Mouse (Mus musculus): ENCODE results near the gene Gm37240. TPM values are rescaled to one million over a fixed set of nuclear protein-coding genes. Genes with fewer than 3 reads are reported as not detected.

Gene Gm37240
- polyA plus RNA-seq, 1 experiment from 2014 or later = 12.7 TPM

GRCm38 (mm10) chr3:84927168-84927794 lies 960.0 kb downstream of the Gm37240 start:
- Histone ChIP-seq H3K36me3 (no peaks in the 10 kb centered on the region), H3K27me3 (no peaks in the 10 kb centered on the region), H3K9ac (no peak overlapping the region), H3K4me2 (peak overlapping the region; percentile 6; the same call in 1 of the 2 replicates), H3K4me3 (no peak overlapping the region), H3K9me3 (replicated peaks) (no peaks in the 10 kb centered on the region), H3K27ac (no peak overlapping the region), H3K4me1 (replicated peaks) (peaks cover 9% of the 10 kb centered on the region)
- WGBS = 67% methylated on average over 8 of the region's 8 CpGs
- ATAC-seq (replicated peaks; ENCODE audit: insufficient number of reproducible peaks, insufficient read depth, low FRiP score, low read depth) = no peak

- H3K4me1 ChIP-seq (replicated peaks) = peaks cover 9% of the 10 kb centered on the region
- H3K27me3 ChIP-seq = no peaks in the 10 kb centered on the region
- peak overlapping the region; percentile 34 for H3K4me2 ChIP-seq
- no peak overlapping the region for H3K9ac ChIP-seq
- no peaks in the 10 kb centered on the region for H3K36me3 ChIP-seq
- ATAC-seq (replicated peaks; ENCODE audit: insufficient number of reproducible peaks, insufficient read depth, low FRiP score, low read depth) = no peak
- peak overlapping the region; percentile 24 for H3K4me3 ChIP-seq
- WGBS = 80% methylated on average over 5 of the region's 5 CpGs
- no peaks in the 10 kb centered on the region for H3K9me3 ChIP-seq (replicated peaks)
- peak overlapping the region; percentile 53; the same call in 1 of the 2 replicates for H3K27ac ChIP-seq
These were observed 961.2 kb downstream of the Gm37240 start for GRCm38 (mm10) chr3:84926140-84926539.

- H3K9ac ChIP-seq = no peak overlapping the region
- H3K4me3 ChIP-seq = peak overlapping the region; percentile 24
These were observed 962.1 kb downstream of the Gm37240 start for GRCm38 (mm10) chr3:84925229-84925628.

GRCm38 (mm10) chr3:84923670-84924069 lies 963.6 kb downstream of the Gm37240 start:
- Histone ChIP-seq H3K4me2 (no peak overlapping the region), H3K9me3 (replicated peaks) (no peaks in the 10 kb centered on the region), H3K27me3 (no peaks in the 10 kb centered on the region), H3K27ac (no peak overlapping the region), H3K4me1 (replicated peaks) (peaks cover 9% of the 10 kb centered on the region), H3K4me3 (no peak overlapping the region), H3K9ac (no peak overlapping the region), H3K36me3 (no peaks in the 10 kb centered on the region)
- 65% methylated on average over 1 of the region's 1 CpGs for WGBS
- ATAC-seq (replicated peaks; ENCODE audit: insufficient number of reproducible peaks, insufficient read depth, low FRiP score, low read depth) = no peak

More at GRCm38 (mm10) chr3:84925229-84925628, 962.1 kb downstream of the Gm37240 start:
- peak overlapping the region; percentile 53 for H3K27ac ChIP-seq
- ATAC-seq (replicated peaks; ENCODE audit: insufficient number of reproducible peaks, insufficient read depth, low FRiP score, low read depth) = no peak; the same call in 1 of the 2 replicates
- no peaks in the 10 kb centered on the region for H3K36me3 ChIP-seq
- 45% methylated on average over 4 of the region's 4 CpGs for WGBS
- H3K9me3 ChIP-seq (replicated peaks) = no peaks in the 10 kb centered on the region
- peak overlapping the region; percentile 34 for H3K4me2 ChIP-seq
- H3K4me1 ChIP-seq (replicated peaks) = peaks cover 9% of the 10 kb centered on the region
- no peaks in the 10 kb centered on the region for H3K27me3 ChIP-seq

- H3K27me3 ChIP-seq = no peaks in the 10 kb centered on the region
- H3K9me3 ChIP-seq (replicated peaks) = no peaks in the 10 kb centered on the region
- no peak for ATAC-seq (replicated peaks; ENCODE audit: insufficient number of reproducible peaks, insufficient read depth, low FRiP score, low read depth)
- no peak overlapping the region for H3K9ac ChIP-seq
- WGBS = 57% methylated on average over 1 of the region's 1 CpGs
- no peak overlapping the region for H3K4me3 ChIP-seq
- no peaks in the 10 kb centered on the region for H3K36me3 ChIP-seq
- peaks cover 9% of the 10 kb centered on the region for H3K4me1 ChIP-seq (replicated peaks)
- H3K4me2 ChIP-seq = no peak overlapping the region
- no peak overlapping the region for H3K27ac ChIP-seq
These were observed 964.1 kb downstream of the Gm37240 start for GRCm38 (mm10) chr3:84923256-84923655.

- no peak for ATAC-seq (replicated peaks; ENCODE audit: insufficient number of reproducible peaks, insufficient read depth, low FRiP score, low read depth)
- Histone ChIP-seq H3K4me3 (no peak overlapping the region), H3K9ac (no peak overlapping the region), H3K4me2 (no peak overlapping the region), H3K4me1 (replicated peaks) (peaks cover 9% of the 10 kb centered on the region), H3K27ac (no peak overlapping the region), H3K36me3 (no peaks in the 10 kb centered on the region), H3K27me3 (no peaks in the 10 kb centered on the region), H3K9me3 (replicated peaks) (no peaks in the 10 kb centered on the region)
- 68% methylated on average over 6 of the region's 6 CpGs for WGBS
These were observed 965.5 kb downstream of the Gm37240 start for GRCm38 (mm10) chr3:84921704-84922420.

GRCm38 (mm10) chr3:84917903-84918679 lies 969.2 kb downstream of the Gm37240 start:
- H3K27ac ChIP-seq = no peak overlapping the region
- no peak overlapping the region for H3K4me3 ChIP-seq
- no peak overlapping the region for H3K4me2 ChIP-seq
- peaks cover under 1% of the 10 kb centered on the region; the same call in 1 of the 2 replicates for H3K4me1 ChIP-seq (replicated peaks)
- ATAC-seq (replicated peaks; ENCODE audit: insufficient number of reproducible peaks, insufficient read depth, low FRiP score, low read depth) = no peak
- no peaks in the 10 kb centered on the region for H3K9me3 ChIP-seq (replicated peaks)
- 74% methylated on average over 9 of the region's 9 CpGs for WGBS
- no peaks in the 10 kb centered on the region for H3K27me3 ChIP-seq
- no peaks in the 10 kb centered on the region for H3K36me3 ChIP-seq
- no peak overlapping the region for H3K9ac ChIP-seq

GRCm38 (mm10) chr3:84914284-84914683 lies 973.0 kb downstream of the Gm37240 start:
- ATAC-seq (replicated peaks; ENCODE audit: insufficient number of reproducible peaks, insufficient read depth, low FRiP score, low read depth) = no peak
- Histone ChIP-seq H3K4me3 (no peak overlapping the region), H3K4me2 (no peak overlapping the region), H3K36me3 (no peaks in the 10 kb centered on the region), H3K27ac (no peak overlapping the region), H3K27me3 (no peaks in the 10 kb centered on the region), H3K9ac (no peak overlapping the region), H3K4me1 (replicated peaks) (no peaks in the 10 kb centered on the region), H3K9me3 (replicated peaks) (no peaks in the 10 kb centered on the region)
- WGBS = 39% methylated on average over 1 of the region's 1 CpGs

- Histone ChIP-seq H3K4me3 (no peak overlapping the region), H3K9ac (no peak overlapping the region), H3K4me2 (no peak overlapping the region), H3K27ac (no peak overlapping the region), H3K27me3 (no peaks in the 10 kb centered on the region), H3K4me1 (replicated peaks) (0 out of 2 replicates have a peak, but pooled peaks cover 2% of the 10 kb centered on the region), H3K9me3 (replicated peaks) (no peaks in the 10 kb centered on the region), H3K36me3 (no peaks in the 10 kb centered on the region; the same call in 1 of the 2 replicates)
- 8% methylated on average over 1 of the region's 1 CpGs for WGBS
- ATAC-seq (replicated peaks; ENCODE audit: insufficient number of reproducible peaks, insufficient read depth, low FRiP score, low read depth) = no peak
These were observed 980.8 kb downstream of the Gm37240 start for GRCm38 (mm10) chr3:84906528-84906927.

GRCm38 (mm10) chr3:84897952-84898351 lies 989.4 kb downstream of the Gm37240 start:
- WGBS = 73% methylated on average over 8 of the region's 8 CpGs
- ATAC-seq (replicated peaks; ENCODE audit: insufficient number of reproducible peaks, insufficient read depth, low FRiP score, low read depth) = no peak

GRCm38 (mm10) chr3:84890983-84891382 lies 996.3 kb downstream of the Gm37240 start:
- H3K27me3 ChIP-seq = no peaks in the 10 kb centered on the region
- H3K9me3 ChIP-seq (replicated peaks) = no peaks in the 10 kb centered on the region
- H3K4me3 ChIP-seq = no peak overlapping the region
- 84% methylated on average over 5 of the region's 5 CpGs for WGBS
- no peak overlapping the region for H3K27ac ChIP-seq
- no peak overlapping the region for H3K4me2 ChIP-seq
- no peak for ATAC-seq (replicated peaks; ENCODE audit: insufficient number of reproducible peaks, insufficient read depth, low FRiP score, low read depth)
- H3K4me1 ChIP-seq (replicated peaks) = no peaks in the 10 kb centered on the region
- no peaks in the 10 kb centered on the region for H3K36me3 ChIP-seq
- no peak overlapping the region for H3K9ac ChIP-seq

More at GRCm38 (mm10) chr3:84897952-84898351, 989.4 kb downstream of the Gm37240 start:
- H3K27ac ChIP-seq = no peak overlapping the region
- no peaks in the 10 kb centered on the region for H3K4me1 ChIP-seq (replicated peaks)
- H3K9ac ChIP-seq = no peak overlapping the region
- no peak overlapping the region for H3K4me3 ChIP-seq
- no peaks in the 10 kb centered on the region for H3K9me3 ChIP-seq (replicated peaks)
- no peak overlapping the region for H3K4me2 ChIP-seq
- H3K27me3 ChIP-seq = no peaks in the 10 kb centered on the region
- H3K36me3 ChIP-seq = no peaks in the 10 kb centered on the region

Data from heart, embryonic 15.5 days (tissue).